Mouse (Mus musculus): ENCODE data around the gene Iqcd. TPM values are rescaled to one million over a fixed set of nuclear protein-coding genes. Genes with fewer than 3 reads are reported as not detected.

Iqcd gene
- total RNA-seq (2023) = 1.1 TPM

DNA sequence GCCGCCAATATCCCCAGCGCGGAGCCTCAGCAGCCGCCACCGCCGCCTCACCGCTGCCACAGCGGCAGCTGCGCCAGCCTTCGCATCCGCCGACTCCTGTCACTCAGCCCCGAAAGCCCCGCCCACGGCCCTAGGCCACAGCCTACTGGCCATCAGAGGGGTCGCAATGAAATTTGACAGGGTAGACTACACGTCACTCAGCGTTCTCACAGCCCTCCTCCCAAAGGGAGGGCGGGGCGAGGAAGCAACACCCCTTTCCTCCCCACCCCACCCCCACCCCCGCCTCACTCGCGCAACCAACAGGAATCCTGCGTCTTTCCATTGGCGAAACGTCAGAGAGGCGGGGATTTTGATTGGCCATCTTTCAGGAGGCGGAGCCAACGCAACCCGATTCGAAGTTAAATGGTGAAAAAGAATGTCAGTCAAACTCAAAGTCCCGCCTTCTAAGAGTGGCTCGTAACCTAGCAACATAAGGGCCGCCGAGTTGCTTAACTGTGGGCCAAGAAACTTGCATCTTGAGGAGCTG, at the start of gene Iqcd, which contains the start of gene Tpcn1:
Iqcd (plus strand) TSS at position 448 of the 526 bp plus-strand sequence.
Tpcn1 (minus strand) TSS at position 105 of the 526 bp plus-strand sequence.

DNA sequence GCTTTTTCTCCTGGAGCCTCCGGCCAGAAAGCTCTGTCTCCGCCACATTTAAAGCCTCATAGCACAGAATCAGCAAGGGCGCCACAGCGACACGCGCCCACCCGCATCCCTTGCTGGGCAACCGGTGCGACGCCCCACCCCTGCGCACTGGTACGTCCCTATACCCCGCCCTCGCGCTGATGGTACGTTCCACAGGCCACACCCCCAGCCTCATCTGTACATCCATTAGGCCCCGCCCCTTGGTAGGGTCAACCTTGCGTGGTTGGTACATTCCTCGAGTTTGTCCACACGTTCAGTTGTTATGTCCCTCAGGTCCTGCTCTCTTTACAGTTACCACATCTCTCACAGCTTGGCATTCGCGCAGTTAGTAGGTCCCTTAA, 23.6 kb downstream of the Iqcd start, which contains the start of the genes Rita1 and Ddx54:
Rita1 (minus strand) TSS at position 148 of the 380 bp plus-strand sequence.
Ddx54 (plus strand) TSS at position 298 of the 380 bp plus-strand sequence.

DNA sequence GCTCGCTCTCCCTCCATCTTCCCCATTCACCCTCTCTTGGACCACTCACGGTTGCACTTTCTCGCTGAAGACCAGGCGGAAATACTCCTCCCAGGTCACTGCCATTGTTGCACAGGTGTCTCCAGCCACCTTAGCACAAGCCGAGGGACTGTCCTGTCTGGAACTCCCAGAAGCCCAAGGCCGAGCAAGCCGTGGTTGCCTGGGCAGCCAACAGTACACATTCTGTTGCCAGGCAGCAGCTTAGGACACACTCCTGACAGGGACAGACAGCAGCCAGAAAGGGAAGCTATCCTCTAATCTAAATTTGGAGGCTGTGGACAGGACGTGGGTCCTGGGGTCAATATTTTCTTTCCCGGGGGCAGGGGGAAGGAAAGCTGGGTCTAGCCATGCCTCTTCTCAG, 45.3 kb downstream of the Iqcd start, which contains the start of gene Cfap73:
Cfap73 (minus strand) TSS at position 105 of the 400 bp plus-strand sequence.

DNA sequence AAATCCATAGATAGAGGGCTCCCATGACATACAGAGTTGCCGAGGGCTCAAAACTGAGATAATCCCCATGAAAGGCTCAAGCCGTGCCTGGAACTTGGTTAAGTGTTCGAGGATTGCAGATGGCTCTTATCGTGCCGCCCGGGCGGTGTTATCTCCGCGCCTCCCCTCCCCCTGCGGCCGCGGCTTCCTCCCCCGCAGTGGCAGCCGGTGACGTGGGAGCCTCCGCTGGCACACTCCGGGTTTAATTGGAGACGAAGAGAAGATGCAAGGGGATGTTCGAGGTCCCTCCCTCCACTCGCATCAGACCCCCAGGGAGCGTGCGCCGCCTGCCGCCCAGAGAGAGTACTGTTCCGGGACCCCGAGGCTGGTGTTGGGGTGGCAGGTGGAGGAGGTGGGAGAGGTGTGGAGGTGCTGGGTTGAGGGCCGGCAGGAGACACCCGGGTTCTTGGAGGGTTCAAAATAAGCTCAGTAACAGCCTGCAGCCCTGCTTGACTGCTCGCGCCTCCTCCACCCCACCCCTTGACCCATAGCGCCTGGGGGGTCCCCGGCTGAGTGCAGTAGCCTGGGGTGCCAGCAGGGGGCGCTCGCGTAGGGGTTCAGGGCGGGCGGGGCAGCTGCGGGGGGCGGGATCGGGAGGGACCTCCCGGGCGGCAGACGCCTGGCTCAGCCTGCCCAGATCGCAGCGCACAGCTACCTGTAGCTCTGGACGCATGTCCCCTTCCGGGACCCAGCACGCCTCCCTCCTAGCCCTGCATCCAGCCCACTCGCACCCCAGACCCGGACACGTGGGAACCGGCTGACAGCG, 60.0 kb downstream of the Iqcd start, which contains the start of gene Rasal1:
Rasal1 (plus strand) TSS at position 244 of the 805 bp plus-strand sequence.

Other genes with a start within 250 kb of the Iqcd start
- gene Lhx5, start 157.3 kb upstream of the Iqcd start, total RNA-seq (2023) = not detected
- 0.58 TPM for gene Sdsl, start 116.2 kb upstream of the Iqcd start, total RNA-seq (2023)
- gene Sds, start 112.5 kb upstream of the Iqcd start, total RNA-seq (2023) = not detected
- gene Plbd2, start 85.4 kb upstream of the Iqcd start, total RNA-seq (2023) = 23.7 TPM
- 7.4 TPM for gene Slc8b1, start 77.8 kb upstream of the Iqcd start, total RNA-seq (2023)
- gene Tpcn1, start 343 bp upstream of the Iqcd start, total RNA-seq (2023) = 51.9 TPM
- gene Rita1, start 23.6 kb downstream of the Iqcd start, total RNA-seq (2023) = 4.3 TPM
- 127 TPM for gene Ddx54, start 23.7 kb downstream of the Iqcd start, total RNA-seq (2023)
- gene Cfap73, start 45.2 kb downstream of the Iqcd start, total RNA-seq (2023) = not detected
- 18.0 TPM for gene Rasal1, start 59.8 kb downstream of the Iqcd start, total RNA-seq (2023)
- gene Dtx1, start 122.9 kb downstream of the Iqcd start, total RNA-seq (2023) = 280 TPM
- gene Oas2, start 160.8 kb downstream of the Iqcd start, total RNA-seq (2023) = 4.1 TPM
- 13.6 TPM for gene Oas3, start 188.6 kb downstream of the Iqcd start, total RNA-seq (2023)
- 1.2 TPM for gene Oas1e, start 206.5 kb downstream of the Iqcd start, total RNA-seq (2023)
- gene Oas1c, start 223.5 kb downstream of the Iqcd start, total RNA-seq (2023) = 16.8 TPM